Mouse (Mus musculus): ENCODE measurements around the gene Naa10. TPM values are rescaled to one million over a fixed set of nuclear protein-coding genes. Genes with fewer than 3 reads are reported as not detected.

Gene Naa10
- polyA plus RNA-seq, 1 experiment from 2014 or later, result 110 TPM

DNA sequence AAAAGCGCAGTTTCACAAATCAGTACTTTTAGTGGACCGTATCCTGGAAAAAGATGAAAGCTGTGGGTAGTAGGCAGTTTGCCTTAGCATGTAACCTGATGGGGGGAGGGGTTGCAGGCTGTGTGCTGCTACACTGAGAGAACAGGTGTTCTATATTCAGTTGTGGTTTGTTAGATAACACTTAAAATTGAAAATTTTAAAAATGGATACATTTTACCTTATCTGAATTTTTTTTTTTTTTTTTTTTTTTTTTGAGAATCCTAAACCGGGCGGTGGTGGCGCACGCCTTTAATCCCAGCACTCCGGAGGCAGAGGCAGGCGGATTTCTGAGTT is 772 bp upstream of the Naa10 start:
- DNase-seq (ENCODE audit: low spot score), result peak; percentile 10
- peak overlapping the region; percentile 68 for H3K4me2 ChIP-seq (ENCODE audit: low read depth, low read length)
- H3K4me1 ChIP-seq (ENCODE audit: control insufficient read depth, insufficient read depth, low read length), result no peaks in the 10 kb centered on the region
- no peak for ATAC-seq (ENCODE audit: low read depth)
- peak overlapping the region; percentile 59 for H3K4me3 ChIP-seq (ENCODE audit: low read depth, low read length)
- 76% methylated on average over 8 of the region's 8 CpGs for WGBS
- no peaks in the 10 kb centered on the region for H3K27me3 ChIP-seq (replicated peaks; ENCODE audit: control insufficient read depth, insufficient read depth, low read length)
- peak overlapping the region; percentile 73 for H3K9ac ChIP-seq (ENCODE audit: low read depth, low read length)
- no peaks in the 10 kb centered on the region for H3K9me3 ChIP-seq (ENCODE audit: control insufficient read depth, low read length)
- H3K36me3 ChIP-seq (ENCODE audit: control insufficient read depth, insufficient read depth, low read length), result peaks cover 15% of the 10 kb centered on the region; the same call in 1 of the 2 replicates
- no peak overlapping the region for H3K27ac ChIP-seq (replicated peaks; ENCODE audit: low read depth, low read length)

DNA sequence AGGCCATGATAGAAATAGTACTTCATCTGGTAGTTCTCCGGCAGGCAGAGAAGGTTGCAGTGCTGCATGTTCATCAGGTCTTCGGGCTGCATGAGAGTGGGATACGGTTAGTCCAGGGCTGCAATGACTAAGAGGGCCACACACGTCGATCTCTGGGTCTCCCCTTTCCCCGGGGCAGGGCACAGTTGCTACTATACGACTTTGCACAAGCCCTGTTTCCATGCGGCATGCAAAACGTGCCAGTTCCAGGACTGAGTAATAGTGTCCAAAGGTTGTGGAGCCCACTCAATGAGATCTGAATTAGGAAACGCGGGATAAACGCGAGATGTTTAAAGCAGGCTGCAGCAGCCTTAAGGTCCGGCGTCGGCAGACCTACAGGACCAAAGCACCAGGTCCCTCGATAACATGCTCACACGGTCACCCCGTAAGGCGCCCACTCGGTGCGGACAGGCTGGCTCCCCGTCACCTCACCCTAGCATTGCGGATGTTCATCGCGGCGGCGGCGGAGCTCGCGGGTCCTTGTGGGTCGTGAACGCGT is 390 bp downstream of the Naa10 start:
- H3K9me3 ChIP-seq (ENCODE audit: control insufficient read depth, low read length), result no peaks in the 10 kb centered on the region
- H3K36me3 ChIP-seq (ENCODE audit: control insufficient read depth, insufficient read depth, low read length), result peaks cover 15% of the 10 kb centered on the region; the same call in 1 of the 2 replicates
- no peaks in the 10 kb centered on the region for H3K4me1 ChIP-seq (ENCODE audit: control insufficient read depth, insufficient read depth, low read length)
- 18% methylated on average over 29 of the region's 34 CpGs for WGBS
- no peaks in the 10 kb centered on the region for H3K27me3 ChIP-seq (replicated peaks; ENCODE audit: control insufficient read depth, insufficient read depth, low read length)
- peak overlapping the region; percentile 59 for H3K4me3 ChIP-seq (ENCODE audit: low read depth, low read length)
- peak overlapping the region; percentile 65 for H3K27ac ChIP-seq (replicated peaks; ENCODE audit: low read depth, low read length)
- no peak for DNase-seq (ENCODE audit: low spot score)
- peak overlapping the region; percentile 68 for H3K4me2 ChIP-seq (ENCODE audit: low read depth, low read length)
- ATAC-seq (ENCODE audit: low read depth), result peak; percentile 20; the same call in 1 of the 2 replicates
- peak overlapping the region; percentile 73 for H3K9ac ChIP-seq (ENCODE audit: low read depth, low read length)

DNA sequence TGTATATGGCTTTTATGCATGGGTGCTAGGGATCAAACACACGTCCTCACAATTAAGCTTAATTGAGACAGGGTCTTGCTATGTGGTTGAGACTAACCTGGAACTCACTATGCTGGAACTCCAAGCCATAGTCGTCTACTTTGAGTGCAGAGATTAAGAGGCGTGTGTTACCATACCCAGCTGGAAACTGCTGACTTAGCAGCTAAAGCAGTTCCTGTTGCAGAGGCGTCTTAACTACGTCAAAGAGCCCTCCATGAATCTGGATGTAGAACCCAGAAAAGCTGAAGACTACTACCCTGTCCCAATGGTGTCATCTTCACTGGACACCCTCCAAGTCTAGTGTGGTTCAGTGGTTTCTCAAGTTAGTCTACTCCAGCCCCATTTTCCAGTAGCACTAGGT is 3.1 kb downstream of the Naa10 start:
- DNase-seq (ENCODE audit: low spot score), result no peak
- H3K4me3 ChIP-seq (ENCODE audit: low read depth, low read length), result no peak overlapping the region
- H3K4me2 ChIP-seq (ENCODE audit: low read depth, low read length), result no peak overlapping the region
- 90% methylated on average over 5 of the region's 5 CpGs for whole genome bisulfite sequencing
- H3K36me3 ChIP-seq (ENCODE audit: control insufficient read depth, insufficient read depth, low read length), result peaks cover 15% of the 10 kb centered on the region; the same call in 1 of the 2 replicates
- no peaks in the 10 kb centered on the region for H3K4me1 ChIP-seq (ENCODE audit: control insufficient read depth, insufficient read depth, low read length)
- no peak overlapping the region for H3K27ac ChIP-seq (replicated peaks; ENCODE audit: low read depth, low read length)
- H3K9me3 ChIP-seq (ENCODE audit: control insufficient read depth, low read length), result no peaks in the 10 kb centered on the region
- no peak overlapping the region for H3K9ac ChIP-seq (ENCODE audit: low read depth, low read length)
- H3K27me3 ChIP-seq (replicated peaks; ENCODE audit: control insufficient read depth, insufficient read depth, low read length), result no peaks in the 10 kb centered on the region
- ATAC-seq (ENCODE audit: low read depth), result no peak

DNA sequence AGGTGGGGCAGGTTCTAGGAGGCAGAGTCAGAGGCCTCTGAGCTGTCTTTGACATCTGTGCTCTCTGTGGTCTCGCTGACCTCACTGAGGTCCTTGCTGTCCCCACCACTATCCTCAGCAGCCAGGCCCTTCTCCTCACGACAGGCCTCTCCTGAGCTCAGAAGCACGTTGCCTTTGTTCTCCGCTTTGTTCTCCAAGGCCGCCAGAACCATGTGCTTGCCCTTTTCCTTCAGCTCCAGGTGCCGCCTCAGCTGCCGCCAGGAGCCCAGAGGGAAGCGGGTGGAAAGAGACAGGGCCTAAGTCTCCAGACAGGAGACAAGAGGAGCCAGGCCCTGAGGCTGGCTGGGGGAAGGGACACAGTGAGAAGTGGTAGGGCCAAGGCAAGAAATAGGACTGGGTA is 4.8 kb downstream of the Naa10 start:
- ATAC-seq (ENCODE audit: low read depth), result no peak
- Histone ChIP-seq H3K4me1 (ENCODE audit: control insufficient read depth, insufficient read depth, low read length) (no peaks in the 10 kb centered on the region), H3K36me3 (ENCODE audit: control insufficient read depth, insufficient read depth, low read length) (peaks cover 15% of the 10 kb centered on the region; the same call in 1 of the 2 replicates), H3K27ac (replicated peaks; ENCODE audit: low read depth, low read length) (no peak overlapping the region), H3K4me2 (ENCODE audit: low read depth, low read length) (no peak overlapping the region), H3K9ac (ENCODE audit: low read depth, low read length) (no peak overlapping the region), H3K27me3 (replicated peaks; ENCODE audit: control insufficient read depth, insufficient read depth, low read length) (no peaks in the 10 kb centered on the region), H3K4me3 (ENCODE audit: low read depth, low read length) (no peak overlapping the region), H3K9me3 (ENCODE audit: control insufficient read depth, low read length) (no peaks in the 10 kb centered on the region)
- DNase-seq (ENCODE audit: low spot score), result no peak
- 86% methylated on average over 8 of the region's 8 CpGs for WGBS

DNA sequence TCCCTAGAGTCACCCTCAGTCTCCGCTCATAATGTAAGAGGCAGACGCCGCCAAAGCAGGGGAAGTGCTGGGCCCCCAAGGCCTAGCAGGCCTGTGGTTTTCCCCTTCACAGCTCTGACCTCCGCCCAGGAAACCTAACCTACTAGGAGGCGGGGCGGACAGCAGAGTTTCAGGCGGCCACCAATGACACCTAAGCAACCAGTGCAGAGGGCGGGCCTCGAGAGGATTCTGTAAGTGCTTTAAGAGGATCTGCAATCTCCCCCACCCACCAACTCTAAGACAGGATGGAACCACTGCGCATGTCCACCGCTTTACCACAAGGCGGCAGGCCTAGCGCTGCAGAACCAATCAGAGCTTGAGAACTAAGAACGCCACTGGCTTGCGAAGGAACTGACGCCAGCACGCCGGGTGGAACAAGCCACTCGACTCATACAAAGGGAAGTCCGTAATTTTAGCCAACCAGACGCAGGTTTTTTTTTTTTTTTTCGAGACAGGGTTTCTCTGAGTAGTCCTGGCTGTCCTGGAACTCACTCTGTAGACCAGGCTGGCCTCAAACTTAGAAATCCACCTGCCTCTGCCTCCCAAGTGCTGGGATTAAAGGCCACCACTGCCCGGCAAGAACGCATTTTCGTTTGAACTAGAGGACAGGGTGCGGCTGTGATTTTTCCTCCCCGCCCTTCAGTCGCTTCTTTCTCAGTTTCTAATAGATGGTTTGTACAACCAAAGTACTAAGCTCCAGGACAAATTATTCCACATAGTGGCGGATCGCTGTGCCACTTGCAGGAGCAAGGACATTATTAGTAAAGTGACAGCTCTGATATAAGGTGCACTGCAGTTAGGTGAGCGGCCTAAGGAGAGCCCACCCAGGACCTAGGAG is 6.7 kb downstream of the Naa10 start:
- Histone ChIP-seq H3K9ac (ENCODE audit: low read depth, low read length) (peak overlapping the region; percentile 45), H3K27ac (replicated peaks; ENCODE audit: low read depth, low read length) (peak overlapping the region; percentile 86), H3K4me3 (ENCODE audit: low read depth, low read length) (peak overlapping the region; percentile 20), H3K27me3 (replicated peaks; ENCODE audit: control insufficient read depth, insufficient read depth, low read length) (no peaks in the 10 kb centered on the region), H3K9me3 (ENCODE audit: control insufficient read depth, low read length) (no peaks in the 10 kb centered on the region), H3K4me1 (ENCODE audit: control insufficient read depth, insufficient read depth, low read length) (no peaks in the 10 kb centered on the region), H3K4me2 (ENCODE audit: low read depth, low read length) (peak overlapping the region; percentile 47), H3K36me3 (ENCODE audit: control insufficient read depth, insufficient read depth, low read length) (peaks cover 15% of the 10 kb centered on the region; the same call in 1 of the 2 replicates)
- peak; percentile 97 for ATAC-seq (ENCODE audit: low read depth)
- 30% methylated on average over 25 of the region's 31 CpGs for WGBS
- DNase-seq (ENCODE audit: low spot score), result peak; percentile 98

DNA sequence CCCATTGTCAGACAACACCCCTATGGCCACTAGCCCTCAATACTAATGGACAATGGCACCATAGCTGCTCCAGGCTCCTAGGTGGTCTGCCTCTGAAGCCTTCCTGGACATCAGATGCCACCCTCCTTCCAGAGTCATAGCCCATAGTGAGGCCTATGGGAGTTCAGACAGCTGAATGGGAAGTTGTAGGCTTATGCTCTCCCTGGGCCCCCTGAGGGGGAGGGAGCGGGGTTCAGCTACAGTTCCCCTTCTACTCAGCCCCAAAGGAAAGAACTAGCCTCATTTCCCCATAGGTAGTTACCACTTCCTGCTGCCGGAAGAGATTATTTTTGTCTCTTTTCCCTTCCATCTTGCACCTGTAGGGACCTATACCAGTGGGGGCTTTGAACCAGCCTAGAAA is 10.2 kb downstream of the Naa10 start:
- no peak overlapping the region for H3K4me3 ChIP-seq (ENCODE audit: low read depth, low read length)
- H3K36me3 ChIP-seq (ENCODE audit: control insufficient read depth, insufficient read depth, low read length), result no peaks in the 10 kb centered on the region
- H3K27me3 ChIP-seq (replicated peaks; ENCODE audit: control insufficient read depth, insufficient read depth, low read length), result no peaks in the 10 kb centered on the region
- H3K4me1 ChIP-seq (ENCODE audit: control insufficient read depth, insufficient read depth, low read length), result no peaks in the 10 kb centered on the region
- no peak overlapping the region for H3K27ac ChIP-seq (replicated peaks; ENCODE audit: low read depth, low read length)
- H3K9me3 ChIP-seq (ENCODE audit: control insufficient read depth, low read length), result no peaks in the 10 kb centered on the region
- H3K9ac ChIP-seq (ENCODE audit: low read depth, low read length), result no peak overlapping the region
- WGBS, result 84% methylated on average over 2 of the region's 2 CpGs
- ATAC-seq (ENCODE audit: low read depth) (no peak), DNase-seq (ENCODE audit: low spot score) (no peak)
- H3K4me2 ChIP-seq (ENCODE audit: low read depth, low read length), result peak overlapping the region; percentile 43; the same call in 1 of the 2 replicates

DNA sequence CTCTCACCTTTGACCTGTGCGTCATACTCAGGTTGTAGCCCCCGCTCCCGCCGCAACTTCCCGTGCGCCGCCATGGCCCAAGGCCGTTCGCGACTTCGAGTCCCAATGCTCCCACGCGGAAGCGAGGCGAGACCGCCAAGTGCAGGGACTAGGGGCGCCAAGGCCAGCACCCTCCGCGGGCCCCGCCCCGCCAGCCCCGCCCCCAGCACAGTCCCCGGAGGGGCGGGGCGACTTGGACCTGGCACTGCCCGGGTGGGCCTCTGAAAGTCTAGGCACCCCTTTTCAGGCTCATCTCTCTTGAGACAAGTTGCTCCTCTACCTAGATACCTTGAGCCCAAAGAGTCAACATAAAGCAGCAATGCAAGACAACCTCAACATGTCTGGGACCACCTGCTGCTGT is 10.6 kb downstream of the Naa10 start:
- no peak overlapping the region for H3K9ac ChIP-seq (ENCODE audit: low read depth, low read length)
- no peaks in the 10 kb centered on the region for H3K36me3 ChIP-seq (ENCODE audit: control insufficient read depth, insufficient read depth, low read length)
- no peaks in the 10 kb centered on the region for H3K27me3 ChIP-seq (replicated peaks; ENCODE audit: control insufficient read depth, insufficient read depth, low read length)
- peak overlapping the region; percentile 14; the same call in 1 of the 2 replicates for H3K4me3 ChIP-seq (ENCODE audit: low read depth, low read length)
- peak overlapping the region; percentile 43 for H3K4me2 ChIP-seq (ENCODE audit: low read depth, low read length)
- DNase-seq (ENCODE audit: low spot score), result no peak
- ATAC-seq (ENCODE audit: low read depth), result no peak
- no peaks in the 10 kb centered on the region for H3K9me3 ChIP-seq (ENCODE audit: control insufficient read depth, low read length)
- no peak overlapping the region for H3K27ac ChIP-seq (replicated peaks; ENCODE audit: low read depth, low read length)
- no peaks in the 10 kb centered on the region for H3K4me1 ChIP-seq (ENCODE audit: control insufficient read depth, insufficient read depth, low read length)
- 39% methylated on average over 15 of the region's 26 CpGs for WGBS

DNA sequence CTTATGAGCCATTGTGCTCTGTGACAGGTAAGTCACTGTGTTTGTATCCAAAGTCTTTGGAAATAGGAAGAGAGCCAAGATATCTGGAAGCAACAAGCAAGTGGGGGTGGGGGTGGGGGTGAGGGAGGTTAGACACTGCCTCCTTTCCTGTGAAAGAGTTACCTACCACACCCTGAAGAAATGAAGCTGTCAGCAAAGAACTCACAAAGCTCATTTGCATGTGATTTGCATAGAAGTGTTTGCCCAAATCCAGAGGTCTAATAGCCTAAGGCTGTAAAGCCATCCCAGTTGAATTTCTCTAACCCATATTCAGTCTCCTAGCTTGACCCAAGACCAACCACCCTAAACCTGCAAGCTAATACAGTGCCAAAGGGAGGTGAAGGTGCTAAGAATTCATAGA is 11.3 kb downstream of the Naa10 start:
- Histone ChIP-seq H3K9ac (ENCODE audit: low read depth, low read length) (no peak overlapping the region), H3K27ac (replicated peaks; ENCODE audit: low read depth, low read length) (no peak overlapping the region), H3K36me3 (ENCODE audit: control insufficient read depth, insufficient read depth, low read length) (no peaks in the 10 kb centered on the region), H3K4me1 (ENCODE audit: control insufficient read depth, insufficient read depth, low read length) (no peaks in the 10 kb centered on the region), H3K4me3 (ENCODE audit: low read depth, low read length) (no peak overlapping the region), H3K4me2 (ENCODE audit: low read depth, low read length) (peak overlapping the region; percentile 43), H3K9me3 (ENCODE audit: control insufficient read depth, low read length) (no peaks in the 10 kb centered on the region), H3K27me3 (replicated peaks; ENCODE audit: control insufficient read depth, insufficient read depth, low read length) (no peaks in the 10 kb centered on the region)
- DNase-seq (ENCODE audit: low spot score) (no peak), ATAC-seq (ENCODE audit: low read depth) (no peak)
